Mouse (Mus musculus): ENCODE results near the gene Slc31a1. TPM values are rescaled to one million over a fixed set of nuclear protein-coding genes. Genes with fewer than 3 reads are reported as not detected.

Gene Slc31a1
- total RNA-seq, 2 experiments from 2014 or later = 10.8 to 12.3 TPM

DNA sequence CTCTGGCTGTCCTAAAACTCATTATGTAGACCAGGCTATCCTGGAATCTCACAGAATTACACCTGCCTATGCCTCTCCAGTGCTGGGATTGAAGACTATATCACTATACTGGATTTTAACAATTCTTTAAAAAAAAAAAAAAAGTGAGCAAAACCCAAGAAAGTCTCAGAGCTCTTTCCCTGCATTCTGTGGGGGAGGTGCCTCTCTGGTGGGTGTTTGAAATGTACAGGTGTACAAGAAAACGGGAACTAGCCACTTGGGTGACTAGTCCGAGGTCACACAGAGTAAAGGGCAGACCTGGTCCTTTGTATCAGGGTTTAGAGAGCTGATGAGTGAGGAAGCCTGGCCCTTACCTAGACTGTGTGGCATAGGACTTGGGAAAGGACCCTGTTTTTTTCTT, 1.9 kb downstream of the Slc31a1 start:
- DNase-seq = no peak

DNA sequence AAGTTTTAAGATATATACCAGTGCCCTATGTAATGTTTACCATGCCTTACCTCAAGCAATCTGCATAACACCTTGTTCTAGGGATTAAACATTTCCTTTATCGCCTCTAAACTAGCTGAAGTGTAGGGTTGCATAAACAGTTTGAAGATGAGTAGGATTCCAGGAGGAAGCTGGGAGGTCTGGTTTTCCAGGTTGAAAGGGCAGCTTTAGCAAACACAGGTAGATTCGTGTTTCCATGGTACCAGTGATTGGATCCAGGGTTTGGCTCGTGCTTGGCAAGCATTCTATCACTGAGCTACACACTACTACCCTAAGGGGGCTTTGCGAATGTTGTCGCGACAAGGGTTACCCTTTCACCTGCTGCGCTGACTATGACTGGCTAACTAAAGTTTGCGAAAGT, 3.8 kb downstream of the Slc31a1 start:
- no peak for DNase-seq

DNA sequence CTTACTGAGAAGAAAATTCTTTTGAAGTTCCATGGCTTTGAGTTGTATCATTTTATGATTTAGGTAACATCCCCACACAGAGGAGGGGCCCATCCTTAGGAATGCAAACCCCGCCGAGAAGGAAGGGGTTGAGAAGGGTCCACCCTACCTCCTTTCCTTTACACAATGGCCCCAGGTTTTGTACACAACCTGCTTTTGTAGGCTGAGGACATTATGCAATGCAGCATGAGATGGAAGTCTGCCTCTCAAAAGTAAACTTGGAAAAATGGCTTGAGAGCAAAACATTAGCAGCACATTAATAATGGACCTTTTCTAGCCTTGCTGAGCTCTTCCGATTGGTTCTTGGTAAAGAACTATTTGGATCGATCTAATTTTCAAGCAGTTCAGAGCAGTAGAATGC, 5.8 kb downstream of the Slc31a1 start:
- no peak for DNase-seq

DNA sequence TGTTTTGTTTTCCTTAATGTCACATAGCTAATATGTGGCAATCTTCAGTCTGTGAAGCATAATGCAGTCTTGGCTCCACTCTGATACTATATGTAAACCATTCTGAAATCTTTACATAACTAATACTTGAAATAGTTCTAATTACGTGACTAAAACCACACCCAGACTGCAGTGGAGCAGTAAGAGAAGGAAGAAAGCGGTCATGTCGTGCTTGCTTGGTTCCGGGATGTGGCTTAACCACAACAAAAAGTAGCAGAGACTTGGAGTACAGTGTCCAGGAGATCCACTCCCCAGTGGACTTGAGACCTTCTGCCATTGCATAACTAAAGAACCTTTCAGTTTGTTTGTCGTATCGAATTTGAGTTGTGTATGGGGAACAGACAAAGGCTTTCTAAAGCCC, 7.1 kb downstream of the Slc31a1 start:
- no peak for DNase-seq

- DNase-seq = no peak
Measured at GRCm38 (mm10) chr4:62369091-62369490, 8.6 kb downstream of the Slc31a1 start.

DNA sequence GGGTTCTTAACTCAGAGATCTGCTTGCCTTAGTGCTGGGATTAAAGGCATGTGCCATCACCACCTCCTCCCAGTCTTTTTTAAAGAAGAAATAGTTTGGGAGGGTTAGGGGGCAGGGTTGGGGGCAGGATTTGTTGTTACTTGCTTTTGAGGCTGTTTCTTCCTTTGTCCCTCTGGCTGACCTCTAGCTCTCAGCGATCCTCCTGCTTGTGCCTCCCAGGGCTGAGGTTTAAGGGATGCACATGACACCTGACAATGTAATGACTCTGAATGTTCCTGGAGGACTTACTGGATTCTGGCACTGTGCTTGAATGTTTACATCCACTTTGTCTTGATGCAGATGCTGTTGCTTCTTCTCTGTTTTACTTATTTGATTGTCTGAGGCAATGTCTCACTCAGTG, 11.9 kb downstream of the Slc31a1 start:
- no peak for DNase-seq

DNA sequence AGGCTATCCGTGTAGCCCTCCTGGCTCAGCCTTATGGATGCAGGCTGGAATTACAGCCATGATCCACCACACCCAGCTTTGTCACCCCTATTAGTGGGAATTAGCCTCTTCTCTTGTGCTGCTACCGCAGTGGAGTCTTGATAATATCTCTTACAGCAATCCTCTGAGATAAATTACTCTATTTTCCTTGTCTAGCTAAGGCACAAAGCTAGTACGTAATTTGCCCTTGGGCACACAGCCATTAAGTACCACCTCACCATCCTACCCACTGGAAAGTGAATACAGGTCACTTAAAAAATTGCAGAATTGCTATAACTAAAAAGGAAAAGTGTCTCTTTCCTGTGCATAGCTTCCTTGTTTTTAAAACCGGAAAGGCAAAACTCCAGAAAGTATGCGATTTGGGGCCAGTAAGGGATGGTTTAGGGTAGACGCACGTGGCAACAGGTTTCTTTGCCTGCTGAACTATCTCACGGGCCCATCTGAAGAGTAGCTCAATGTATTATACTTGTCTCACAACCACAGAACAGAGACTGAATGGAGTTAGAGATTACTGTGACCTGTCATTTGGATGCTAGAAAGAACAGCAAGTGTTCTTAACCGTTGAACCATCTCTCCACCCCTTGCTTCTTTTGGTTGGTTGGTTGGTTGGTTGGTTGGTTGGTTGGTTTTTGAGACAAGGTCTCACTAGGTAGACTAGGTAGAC, 12.4 kb downstream of the Slc31a1 start:
- DNase-seq = no peak

DNA sequence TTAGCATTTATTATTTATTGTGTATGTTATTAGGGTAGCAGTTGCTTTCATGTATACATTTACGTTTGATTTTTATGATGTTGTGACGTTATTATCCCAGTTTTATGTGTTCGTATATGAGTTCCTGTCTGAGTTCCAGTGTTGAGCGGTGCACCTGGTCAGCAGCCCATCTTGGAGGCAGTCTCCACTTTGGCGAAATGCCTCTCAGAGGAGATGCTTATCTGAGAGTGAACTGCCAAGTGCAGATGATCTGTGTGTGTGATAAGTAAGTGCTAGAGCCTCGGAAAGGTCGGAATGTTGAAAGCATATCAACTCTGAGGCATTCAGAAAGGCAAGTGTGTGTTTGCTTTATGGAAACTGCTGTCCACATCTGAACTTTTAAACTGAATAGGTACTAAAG, 13.1 kb downstream of the Slc31a1 start:
- DNase-seq = no peak

DNA sequence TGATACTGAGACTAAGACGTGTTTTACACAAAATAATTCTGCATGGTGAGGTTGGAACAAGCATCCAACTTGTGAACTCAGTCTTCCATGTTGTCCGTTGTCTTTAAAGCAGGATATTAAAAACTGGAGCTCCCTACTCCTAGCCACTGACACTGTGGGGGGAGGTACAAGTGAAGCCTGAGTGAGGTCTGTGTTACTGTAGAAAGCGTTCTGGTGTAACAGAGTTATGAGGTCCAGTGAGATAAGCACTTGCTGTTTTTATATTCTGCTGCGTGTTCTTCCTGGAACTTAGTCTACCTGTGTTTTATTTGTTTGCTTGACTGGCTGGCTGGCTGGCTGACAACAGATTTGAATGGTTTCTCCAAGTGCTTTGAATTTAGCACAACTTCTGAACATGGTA, 13.8 kb downstream of the Slc31a1 start:
- no peak for DNase-seq

GRCm38 (mm10) chr4:62376123-62376522, 15.6 kb downstream of the Slc31a1 start:
- no peak for DNase-seq

- no peak for DNase-seq
Measured at GRCm38 (mm10) chr4:62379724-62380381, 19.3 kb downstream of the Slc31a1 start.

- DNase-seq = no peak
Measured at GRCm38 (mm10) chr4:62383207-62383606, 22.7 kb downstream of the Slc31a1 start.

- no peak for DNase-seq
Measured at GRCm38 (mm10) chr4:62383752-62384151, 23.2 kb downstream of the Slc31a1 start.

DNA sequence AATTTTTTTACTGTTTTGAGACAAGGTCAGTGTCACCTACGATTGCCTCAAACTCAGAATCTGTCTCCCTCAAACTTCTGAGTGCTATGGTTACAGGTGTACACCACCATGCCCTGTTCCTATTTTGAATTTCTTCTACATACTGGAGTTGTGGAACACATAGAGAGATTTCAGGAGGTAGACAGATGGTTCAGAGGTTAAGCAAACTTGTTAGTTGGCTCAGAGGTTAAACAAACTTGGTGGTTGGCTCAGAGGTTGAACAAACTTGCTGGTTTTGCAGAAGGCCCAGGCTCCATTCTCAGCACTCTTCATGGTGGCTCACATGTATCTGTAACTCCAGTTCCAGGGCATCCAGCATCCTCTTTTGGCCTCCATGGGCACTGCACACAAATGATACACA, 23.6 kb downstream of the Slc31a1 start:
- no peak for DNase-seq

- no peak for DNase-seq
Measured at GRCm38 (mm10) chr4:62385439-62385838, 24.9 kb downstream of the Slc31a1 start.

DNA sequence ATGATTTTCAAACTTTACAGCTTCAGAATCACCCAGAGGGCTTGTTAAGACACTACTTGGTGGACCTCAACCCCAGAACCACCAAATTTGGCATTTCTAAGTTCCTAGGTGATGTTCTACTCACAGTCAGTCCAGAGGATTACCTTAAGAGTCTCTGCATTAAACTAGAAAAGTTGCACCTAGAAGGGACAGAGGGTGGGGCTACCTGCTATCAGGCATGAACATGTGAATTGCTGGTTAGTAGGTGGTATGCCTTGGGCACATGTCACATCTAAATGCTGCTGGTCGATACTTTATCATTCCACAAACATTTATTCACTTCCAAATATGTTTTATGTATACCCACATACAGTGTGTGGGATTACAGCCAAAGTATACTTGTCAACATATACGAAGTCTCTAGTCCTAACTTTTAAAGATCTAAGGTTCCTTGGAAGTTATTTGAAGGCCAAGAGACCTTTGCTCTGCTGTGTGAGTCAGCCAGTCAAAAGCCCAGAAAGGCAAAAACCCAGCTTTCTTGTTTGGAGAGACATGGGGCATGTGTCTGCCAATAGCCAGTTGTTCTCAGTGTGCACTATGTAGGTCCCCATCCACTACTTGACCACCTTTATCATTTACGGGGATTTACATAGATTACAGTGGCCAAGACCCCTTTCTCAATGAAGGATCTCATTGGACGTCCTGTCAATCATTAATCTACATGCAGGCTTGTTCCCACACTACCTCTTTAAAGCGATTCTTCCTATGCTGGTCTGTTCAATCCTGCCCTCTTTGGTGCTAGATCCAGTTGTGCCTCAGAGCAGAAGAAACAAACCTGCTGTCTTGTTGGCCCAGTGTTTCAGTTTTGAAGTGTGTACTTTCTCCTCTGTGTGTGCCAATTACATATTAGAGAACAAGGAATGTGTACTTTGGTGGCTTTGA, 29.3 kb downstream of the Slc31a1 start:
- no peak for DNase-seq

DNA sequence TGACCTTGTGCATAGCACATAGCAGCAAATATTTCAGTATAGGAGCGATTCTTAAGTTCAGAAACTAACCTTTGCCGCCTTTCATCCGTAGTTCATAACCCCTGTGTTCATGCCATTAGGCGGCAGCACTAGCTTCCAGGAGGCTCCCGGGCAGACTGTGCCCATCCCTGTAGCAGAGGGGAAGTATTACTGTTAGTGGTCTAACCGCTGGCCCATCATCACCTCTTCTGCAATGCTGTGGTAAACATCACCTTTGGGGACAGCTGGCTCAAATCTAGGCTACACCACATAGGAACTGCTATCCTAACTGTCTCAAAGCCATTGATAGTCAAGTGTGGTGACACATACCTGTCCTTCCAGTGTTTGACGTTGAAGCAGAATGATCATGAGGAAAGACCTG, 31.4 kb downstream of the Slc31a1 start:
- DNase-seq = no peak

GRCm38 (mm10) chr4:62393459-62393858, 32.9 kb downstream of the Slc31a1 start:
- DNase-seq = no peak

DNA sequence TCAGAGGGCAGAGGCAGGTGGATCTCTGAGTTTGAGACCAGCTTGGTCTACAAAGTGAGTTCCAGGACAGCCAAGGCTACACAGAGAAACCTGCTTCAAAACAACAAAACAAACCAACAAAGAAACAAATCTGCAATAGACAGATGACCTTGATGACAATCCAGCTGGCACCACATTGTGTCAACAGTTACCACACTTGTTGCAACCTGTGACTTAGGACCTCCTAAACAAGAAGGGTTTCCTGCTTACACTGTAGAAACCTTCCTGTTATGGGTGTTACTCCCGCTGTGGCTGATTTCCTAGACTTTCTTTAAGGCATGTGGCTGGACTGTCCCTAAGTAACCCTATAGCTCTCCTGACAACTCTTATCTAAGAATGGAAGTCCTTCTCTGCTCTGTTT, 35.3 kb downstream of the Slc31a1 start:
- DNase-seq = no peak

DNA sequence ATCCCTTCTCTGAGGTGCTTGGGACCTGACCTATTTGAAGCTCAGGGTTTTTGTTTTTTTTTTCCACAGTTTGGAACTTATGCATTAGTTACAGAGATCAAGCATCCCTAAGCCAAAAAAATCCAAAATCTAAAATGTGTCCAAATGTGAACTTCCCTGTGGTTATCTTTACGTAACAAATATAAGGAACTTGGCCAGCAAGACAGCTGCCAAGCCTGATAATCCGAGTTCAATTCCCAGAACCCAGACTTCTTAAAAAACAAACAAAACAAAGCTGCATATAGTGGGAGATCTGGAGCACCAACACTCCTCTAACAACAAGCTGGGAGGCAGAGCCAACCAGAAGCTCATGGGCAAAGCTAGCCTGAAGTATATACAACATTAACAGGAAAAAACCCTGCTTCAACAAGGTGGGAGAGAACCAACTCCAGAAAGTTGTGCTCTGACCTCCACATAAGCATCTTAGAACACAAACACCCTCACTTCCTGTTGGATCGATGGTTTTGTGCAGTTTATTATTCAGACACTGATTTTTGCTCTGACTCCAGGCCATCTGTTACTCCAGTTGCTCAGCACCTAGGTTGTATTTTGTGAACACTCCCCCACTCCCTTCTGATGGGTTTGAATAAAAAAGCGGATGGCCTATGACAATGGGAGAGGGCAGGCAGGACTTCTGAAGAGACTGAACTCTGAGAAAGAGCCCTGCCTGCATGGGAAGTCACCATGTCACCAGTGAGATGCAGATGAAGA, 37.3 kb downstream of the Slc31a1 start:
- DNase-seq = no peak

DNA sequence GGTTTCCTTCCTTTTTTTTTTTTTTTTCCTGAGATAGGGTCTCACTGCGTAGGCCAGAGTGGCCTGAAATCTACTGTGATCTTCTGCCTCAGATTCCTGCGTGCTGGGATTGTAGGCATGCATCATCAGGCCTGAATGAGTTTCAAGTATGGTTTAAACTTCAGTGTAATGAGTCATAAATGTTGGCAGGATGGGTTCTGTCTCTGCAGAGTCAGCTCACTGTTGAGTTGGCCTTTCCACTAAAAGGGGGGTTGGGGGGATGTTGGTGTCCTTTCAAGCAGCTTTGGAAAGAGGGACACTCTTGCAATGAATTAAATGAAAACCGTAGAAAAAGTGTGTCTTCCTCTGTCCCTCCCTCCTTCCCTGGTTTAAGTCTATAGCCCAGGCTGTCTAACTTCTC, 38.4 kb downstream of the Slc31a1 start:
- no peak for DNase-seq

DNA sequence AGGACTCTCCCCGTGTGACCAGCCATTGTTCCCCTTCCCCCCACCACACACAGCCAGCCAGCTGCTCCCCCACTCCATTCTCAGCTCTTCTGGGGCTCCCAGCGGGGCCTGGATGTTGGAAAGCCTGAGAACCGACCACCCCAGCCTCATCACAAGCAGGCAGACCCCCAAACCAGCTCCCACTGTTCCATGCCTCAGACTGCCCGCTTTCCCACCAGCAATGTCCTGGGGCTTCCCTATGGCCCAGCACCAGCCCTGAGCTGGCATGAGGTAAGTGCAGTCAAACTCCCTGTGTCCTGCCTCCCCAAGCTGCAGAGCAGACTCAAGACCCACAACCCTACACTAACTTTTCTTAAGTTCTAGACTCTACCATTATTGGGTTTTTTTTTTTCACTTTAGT, 45.6 kb downstream of the Slc31a1 start:
- no peak for DNase-seq

All from gastrocnemius, postnatal 25 days (tissue).